Mouse (Mus musculus) c-Kit-positive CD71-positive TER-119-negative erythroid progenitor cells, embryonic 14.5 days (primary cell): ENCODE measurements around the gene Retreg3.

Experiments
- DNase-seq: peaks from one replicate; pipeline ENCODE4 v3.0.0-alpha.2; 2013; ENCODE audit warnings: low read depth

The Retreg3 gene

DNA sequence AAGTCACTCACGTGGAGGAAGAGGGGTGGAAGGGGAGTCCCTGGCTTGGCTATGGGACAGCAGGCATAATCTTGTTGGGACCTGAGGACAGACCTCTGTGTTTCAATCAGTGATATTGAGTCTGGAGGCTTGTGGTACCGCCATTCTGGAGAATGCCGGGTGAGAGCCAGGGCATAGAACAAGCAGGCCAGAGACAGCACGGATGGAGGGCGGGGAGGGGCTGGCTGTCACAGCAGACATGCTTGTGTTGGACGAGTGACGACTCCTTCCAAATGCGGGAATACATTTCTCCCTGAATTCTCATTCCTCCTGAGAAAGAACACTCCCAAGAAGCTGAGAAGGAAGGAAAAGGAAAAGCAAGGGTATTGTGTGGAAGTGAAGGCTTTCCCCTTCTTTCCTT, 68.1 kb downstream of the Retreg3 start:
- no peak for DNase-seq

DNA sequence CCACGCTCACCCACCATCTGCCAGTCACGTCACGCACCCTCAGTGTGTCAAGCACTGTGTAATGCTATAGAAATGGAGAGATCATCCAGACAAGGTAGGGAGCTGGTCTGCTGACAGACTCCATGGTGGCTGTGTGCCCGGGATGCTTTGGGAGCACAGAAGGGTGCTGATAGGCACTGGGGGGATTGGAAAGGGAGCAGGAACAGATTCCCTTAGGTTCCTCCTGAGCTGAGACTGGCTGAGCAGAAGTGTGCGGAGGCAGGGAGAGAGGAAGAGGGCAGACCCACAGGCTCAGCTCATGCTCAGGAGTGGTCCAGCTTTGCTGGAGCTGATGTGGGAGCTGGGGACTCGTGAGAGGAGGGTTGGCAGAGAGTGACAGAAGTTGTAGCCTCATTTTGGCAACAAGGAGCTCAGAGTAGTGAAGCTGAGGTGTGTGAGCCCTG, 68.6 kb downstream of the Retreg3 start:
- DNase-seq, result no peak

DNA sequence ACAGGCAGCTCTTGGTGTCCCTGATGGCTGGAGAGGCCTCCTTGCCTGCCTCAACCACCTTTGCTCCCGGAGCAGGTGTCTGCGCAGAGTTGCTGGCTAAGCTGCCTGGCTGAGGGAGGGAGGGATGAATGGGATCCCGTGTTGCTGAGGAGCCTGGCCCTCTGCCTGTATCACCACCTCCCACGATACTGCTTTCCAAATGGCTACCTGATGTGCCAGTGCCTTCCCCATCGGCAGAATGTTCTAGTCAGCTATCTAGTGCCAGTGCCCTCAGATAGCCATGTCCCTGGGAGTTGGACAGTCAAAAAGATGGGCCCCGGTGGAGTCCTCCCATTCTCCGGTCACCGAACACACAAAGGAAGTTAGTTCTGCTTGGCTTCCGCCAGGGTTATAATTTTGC, 69.3 kb downstream of the Retreg3 start:
- DNase-seq, result no peak

DNA sequence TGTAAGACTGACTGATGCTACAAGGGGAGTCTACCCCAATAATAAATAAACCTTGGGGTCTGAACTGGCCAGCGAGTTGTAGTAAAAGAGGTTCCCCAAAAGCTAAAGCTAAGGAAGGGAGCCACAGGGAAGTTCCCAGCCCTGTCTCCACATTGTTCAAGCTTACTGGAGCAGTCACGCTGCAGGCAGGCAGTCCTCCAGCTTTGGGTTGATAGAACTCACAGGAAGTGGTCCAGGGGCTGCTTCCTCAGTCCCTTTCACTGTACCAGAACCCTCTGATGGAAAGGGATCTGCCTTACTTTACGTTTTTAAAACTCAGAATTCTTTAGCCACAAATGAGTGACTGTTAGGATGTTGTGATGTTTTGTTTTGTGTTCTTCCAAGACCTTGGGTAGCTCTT, 72.2 kb downstream of the Retreg3 start:
- DNase-seq, result no peak

DNA sequence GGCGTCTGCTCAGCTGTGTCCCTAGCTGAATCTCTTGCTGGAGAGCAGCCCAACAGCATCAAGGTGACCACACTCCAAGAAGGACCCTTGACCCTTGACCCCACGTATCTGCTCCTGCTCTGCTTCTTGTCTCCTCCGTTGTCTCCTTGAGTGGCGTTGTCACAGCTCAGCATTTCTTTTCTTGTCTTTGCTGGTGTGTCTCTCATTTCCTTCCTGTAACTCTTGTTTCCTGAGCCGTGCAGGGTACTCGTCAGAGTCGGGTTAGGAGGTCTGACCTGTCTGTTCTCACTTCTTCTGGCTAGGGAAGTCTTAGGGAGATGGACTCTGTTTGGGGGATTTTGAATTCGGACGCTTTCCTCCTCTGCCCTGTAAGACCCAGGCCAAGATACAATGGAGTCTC, 73.3 kb downstream of the Retreg3 start:
- DNase-seq, result no peak
